Mouse (Mus musculus) heart, adult 2 months (tissue): ENCODE measurements around the gene Hist2h3c2. TPM values are rescaled to one million over a fixed set of nuclear protein-coding genes. Genes with fewer than 3 reads are reported as not detected.
A peak's percentile ranks its signal among the peaks of the same experiment; 100 is the strongest.

Experiments used
- DNase-seq, 2 experiments: peaks; one replicate each; pipeline ENCODE4 v3.0.0; 2021
- H3K27ac ChIP-seq: fragments of 200-600 bp; 2 replicates; pipeline ENCODE4 v1.8.1; 2022
- H3K27me3 ChIP-seq: fragments of 200-500 bp; 2 replicates; pipeline ENCODE4 v1.6.1; 2012; ENCODE audit warnings: mild to moderate bottlenecking, low read length, inconsistent platforms, mixed read lengths; ENCODE audit not compliant: control insufficient read depth, insufficient read depth
- H3K36me3 ChIP-seq: fragments of 200-500 bp; 2 replicates; pipeline ENCODE4 v1.6.1; 2012; ENCODE audit warnings: low read length, inconsistent platforms; ENCODE audit not compliant: control insufficient read depth, insufficient read depth
- H3K4me1 ChIP-seq: fragments of 200-500 bp; 2 replicates; pipeline ENCODE4 v1.6.1; 2011; ENCODE audit warnings: low read length; ENCODE audit not compliant: control insufficient read depth, insufficient read depth
- H3K4me3 ChIP-seq: fragments of 200-600 bp; 2 replicates; pipeline ENCODE4 v1.8.1; 2022
- H3K79me2 ChIP-seq: fragments of 200-500 bp; replicated peaks from 2 replicates; pipeline ENCODE4 v1.6.1; 2012; ENCODE audit warnings: mild to moderate bottlenecking, inconsistent platforms, low read length, moderate library complexity, mixed read lengths; ENCODE audit not compliant: control insufficient read depth, insufficient read depth
- H3K9ac ChIP-seq: fragments of 200-500 bp; 2 replicates; pipeline ENCODE4 v1.6.1; 2012; ENCODE audit warnings: low read depth, mild to moderate bottlenecking, control low read depth, inconsistent platforms, low read length, mixed read lengths
- CTCF ChIP-seq: fragments of 200-600 bp; IDR thresholded peaks from 2 replicates; pipeline ENCODE4 v1.8.1; 2022; ENCODE audit warnings: antibody characterized with exemption, mild to moderate bottlenecking, moderate library complexity
- EP300 ChIP-seq: fragments of 200-500 bp; IDR thresholded peaks from 2 replicates; pipeline ENCODE4 v1.6.1; 2011; ENCODE audit warnings: low read depth, low read length, control low read depth; ENCODE audit not compliant: insufficient read depth
- POLR2A ChIP-seq: fragments of 200-500 bp; IDR thresholded peaks from 2 replicates; pipeline ENCODE4 v1.6.1; 2011; ENCODE audit warnings: mild to moderate bottlenecking, low read depth, low read length, control low read depth; ENCODE audit not compliant: insufficient read depth
- WGBS: fragments of 180-500 bp; shearing (Covaris S2); methylation state at CpG from one replicate; pipeline ENCODE4 v1.1.7; 2018; 5-methylcytosine and 5-hydroxymethylcytosine counted together
- intact Hi-C: fragments of 180-260 bp; cut with DNase I; formaldehyde crosslinking; loops from one replicate; pipeline ENCODE4 v1.15.1; 2025
- polyA plus RNA-seq: library from polyadenylated mRNA; depleted of rRNA; stranded (reverse); fragments of >200 nt; gene quantifications from 2 replicates; pipeline ENCODE4 v1.2.3, GENCODE M21; 2012
- total RNA-seq, 2 experiments: library from RNA; stranded (reverse); gene quantifications; 2 replicates each; pipeline ENCODE4 v1.2.3; 2021

Hist2h3c2 gene
- total and polyA plus RNA-seq, 3 experiments = 5.5 to 9.2 (median 6.2) TPM

DNA sequence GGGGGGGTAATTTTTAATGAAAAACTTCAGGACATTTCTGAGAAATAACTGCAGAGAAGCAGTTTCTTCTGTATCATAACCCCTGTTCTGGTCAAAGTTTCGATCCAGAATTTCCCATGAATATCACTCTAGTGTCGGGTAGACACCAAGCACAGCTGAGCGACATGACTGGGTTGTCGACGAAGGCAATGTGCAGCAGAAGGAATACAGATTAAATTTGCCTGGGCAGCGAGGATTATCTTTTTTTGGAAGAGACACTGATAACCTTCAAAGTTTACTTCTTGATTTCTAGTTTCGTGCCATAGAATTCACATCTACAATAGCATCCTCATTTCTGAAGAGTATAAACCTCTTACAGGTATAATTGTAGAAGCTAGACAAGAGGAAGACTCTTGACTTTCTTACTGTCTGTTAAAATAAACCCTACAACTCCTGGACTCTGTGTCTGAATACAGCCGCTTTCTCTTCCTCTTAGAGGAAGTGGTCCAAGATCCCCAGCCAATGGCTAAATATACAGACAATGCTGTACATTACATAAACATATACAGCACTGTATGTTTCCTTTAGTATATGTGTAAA, 27.3 kb upstream of the Hist2h3c2 start:
- intact Hi-C loops = no loop called here
- Histone ChIP-seq H3K4me1 (peaks cover 12% of the 10 kb centered on the region), H3K27me3 (no peaks in the 10 kb centered on the region), H3K27ac (no peak overlapping the region), H3K4me3 (no peak overlapping the region), H3K79me2 (no peaks in the 10 kb centered on the region), H3K9ac (no peak overlapping the region), H3K36me3 (peaks cover 3% of the 10 kb centered on the region; the same call in 1 of the 2 replicates)
- DNase-seq = no peak
- WGBS = 73% methylated on average over 8 of the region's 8 CpGs
- no peak for TF ChIP-seq POLR2A
- TF ChIP-seq CTCF = no peak
- no peak for TF ChIP-seq EP300

DNA sequence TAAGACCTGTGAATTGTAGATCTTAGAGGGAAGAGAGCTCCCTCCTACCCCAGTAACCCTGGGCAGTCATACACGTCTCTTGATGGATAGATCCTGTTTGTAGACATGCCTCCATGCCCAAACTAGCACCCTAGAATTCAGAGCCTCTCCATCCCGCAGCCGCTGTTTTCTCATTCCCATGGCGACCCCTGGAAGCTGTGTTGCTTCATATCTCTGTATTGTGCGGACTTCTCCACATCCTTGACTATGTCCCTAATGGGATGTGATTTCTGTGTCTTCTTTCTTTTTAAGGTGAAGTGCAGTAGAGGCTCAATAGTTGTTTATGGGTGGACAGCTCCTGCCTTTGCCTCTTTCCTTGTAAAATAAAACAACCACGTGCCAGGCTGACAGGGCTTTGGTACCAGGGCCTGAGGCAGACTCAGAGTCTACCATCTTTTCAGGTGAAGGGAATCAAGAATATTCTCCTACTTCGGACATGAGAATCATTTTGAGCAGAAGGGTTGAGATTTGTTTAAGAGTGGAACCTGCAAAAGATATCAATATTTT, 25.6 kb upstream of the Hist2h3c2 start:
- no peak overlapping the region; the same call in 1 of the 2 replicates for H3K4me3 ChIP-seq
- no peaks in the 10 kb centered on the region for H3K79me2 ChIP-seq
- WGBS = 65% methylated on average over 7 of the region's 7 CpGs
- intact Hi-C loops = no loop called here
- H3K27me3 ChIP-seq = no peaks in the 10 kb centered on the region
- peaks cover 11% of the 10 kb centered on the region for H3K4me1 ChIP-seq
- H3K36me3 ChIP-seq = peaks cover 3% of the 10 kb centered on the region; the same call in 1 of the 2 replicates
- peak overlapping the region; percentile 71 for H3K9ac ChIP-seq
- peak overlapping the region; percentile 98 for H3K27ac ChIP-seq
- DNase-seq = no peak
- TF ChIP-seq POLR2A = no peak
- no peak for TF ChIP-seq CTCF
- no peak for TF ChIP-seq EP300

DNA sequence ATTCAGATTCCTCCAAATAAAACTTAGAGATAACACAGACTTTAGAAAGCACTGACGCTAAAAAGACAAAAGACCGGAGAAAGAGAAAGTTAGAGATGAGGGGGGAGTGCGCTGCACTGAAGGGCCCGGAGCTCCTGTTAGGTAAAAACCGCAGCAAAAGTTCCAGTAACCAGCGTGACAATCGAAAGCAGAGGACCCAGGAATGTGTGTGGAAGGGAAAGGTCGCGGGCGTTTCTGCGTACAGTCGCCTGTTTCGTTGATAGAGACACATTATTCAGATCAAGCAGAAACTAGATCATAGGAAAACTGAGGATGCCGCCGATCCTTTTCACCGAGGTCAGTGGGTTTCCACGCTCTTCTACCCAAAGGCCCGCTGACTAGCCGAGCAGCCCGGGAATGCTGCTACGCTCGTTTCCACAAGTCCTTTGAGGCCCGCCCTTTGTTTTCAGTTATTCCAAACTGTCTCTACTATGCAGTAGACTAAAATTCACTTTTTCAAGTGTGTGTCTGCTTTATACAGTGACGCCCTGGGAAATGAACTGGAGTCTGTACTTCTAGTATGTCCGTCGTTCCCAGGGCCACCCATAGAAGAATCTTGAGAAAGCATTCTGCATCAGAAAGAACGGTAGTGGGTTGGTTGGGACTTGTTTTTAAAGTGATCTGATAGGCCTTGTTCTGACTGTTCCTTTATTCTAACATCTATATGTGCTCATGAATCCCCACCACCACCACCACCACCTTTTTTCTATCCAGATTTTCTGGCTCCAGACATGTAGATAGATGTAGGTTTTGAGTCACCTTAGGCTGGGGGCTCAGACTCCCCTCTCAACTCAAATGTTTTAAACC, 24.9 kb upstream of the Hist2h3c2 start:
- 6% methylated on average over 27 of the region's 27 CpGs for WGBS

GRCm38 (mm10) chr3:96262979-96263550, 24.1 kb upstream of the Hist2h3c2 start, which contains the start of gene Hist2h4:
Gene Hist2h4, minus strand, starts transcription at chr3:96263311.
- H3K4me3 ChIP-seq = peak within 1 kb of the TSS; percentile 80
- peak; percentile 100 for TF ChIP-seq POLR2A
- TF ChIP-seq CTCF = peak; percentile 85
- TF ChIP-seq EP300 = peak; percentile 97
- peaks cover 3% of the 10 kb centered on the region; the same call in 1 of the 2 replicates for H3K36me3 ChIP-seq
- DNase-seq = peak; percentile 94 to 95
- no peaks in the 10 kb centered on the region for H3K27me3 ChIP-seq
- under 1% methylated on average over 40 of the region's 40 CpGs for WGBS
- peaks cover 10% of the 10 kb centered on the region for H3K4me1 ChIP-seq
- intact Hi-C loops = loop anchor here (1.0 to 2.0 kb wide), 2 partner anchors 20 to 43 kb away; partner anchors contain the start of gene Hist2h2ac
- H3K27ac ChIP-seq = peak within 1 kb of the TSS; percentile 98
- peak within 1 kb of the TSS; percentile 88 for H3K9ac ChIP-seq
- H3K79me2 ChIP-seq = no peaks in the 10 kb centered on the region

More for the DNA sequence above, 24.9 kb upstream of the Hist2h3c2 start:
- H3K9ac ChIP-seq = peak overlapping the region; percentile 71
- intact Hi-C loops = loop anchor here (1.0 to 2.0 kb wide), 2 partner anchors 21 to 43 kb away; partner anchors contain the start of gene Hist2h2ac
- H3K79me2 ChIP-seq = no peaks in the 10 kb centered on the region
- H3K4me3 ChIP-seq = peak overlapping the region; percentile 80
- peak overlapping the region; percentile 98 for H3K27ac ChIP-seq
- TF ChIP-seq EP300 = no peak
- TF ChIP-seq CTCF = no peak; the same call in none of the 2 replicates
- TF ChIP-seq POLR2A = no peak
- H3K36me3 ChIP-seq = peaks cover 3% of the 10 kb centered on the region; the same call in 1 of the 2 replicates
- no peaks in the 10 kb centered on the region for H3K27me3 ChIP-seq
- peak; percentile 71 to 75 for DNase-seq
- peaks cover 11% of the 10 kb centered on the region for H3K4me1 ChIP-seq

DNA sequence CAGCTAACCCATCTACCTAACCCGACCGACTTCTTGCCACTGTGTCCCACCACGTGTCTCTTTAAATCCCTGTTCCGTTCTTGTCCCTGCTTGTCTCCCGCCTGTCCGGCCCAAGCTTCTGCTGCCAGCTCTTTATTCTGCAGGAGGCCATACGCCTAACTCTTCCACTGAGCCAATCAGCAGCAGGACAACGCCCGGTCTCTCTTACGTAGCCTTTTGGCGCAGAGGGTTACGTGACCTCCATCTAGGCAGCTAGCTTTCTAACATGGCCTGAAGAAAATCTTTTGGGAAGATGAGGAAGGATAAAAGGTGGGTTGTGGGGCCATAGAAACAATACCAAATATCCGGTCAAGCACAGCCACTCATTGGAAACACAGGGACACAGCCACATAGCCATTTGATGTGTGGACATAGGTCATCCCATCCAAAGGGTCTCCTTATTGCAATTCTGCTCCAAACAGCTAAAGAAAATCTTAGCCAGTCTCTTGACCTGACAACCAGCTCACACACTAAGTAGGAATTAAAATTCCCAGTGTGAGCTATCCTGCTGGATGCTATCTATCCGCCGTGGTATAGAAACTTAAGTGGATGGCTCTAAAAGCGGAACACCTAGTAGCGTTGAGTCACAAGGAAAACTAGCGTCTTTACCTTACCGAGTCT, 23.4 kb upstream of the Hist2h3c2 start:
- TF ChIP-seq POLR2A (peak; percentile 89), CTCF (no peak), EP300 (peak; percentile 87; the same call in 1 of the 2 replicates)
- intact Hi-C loops = loop anchor here (2.0 kb wide), 1 partner anchor 20 kb away; no protein-coding TSS in a partner anchor
- H3K27me3 ChIP-seq = no peaks in the 10 kb centered on the region
- WGBS = 2% methylated on average over 19 of the region's 19 CpGs
- peak overlapping the region; percentile 80 for H3K4me3 ChIP-seq
- H3K27ac ChIP-seq = peak overlapping the region; percentile 98
- no peaks in the 10 kb centered on the region for H3K79me2 ChIP-seq
- DNase-seq = peak; percentile 86 to 92
- peak overlapping the region; percentile 88 for H3K9ac ChIP-seq
- peaks cover 8% of the 10 kb centered on the region for H3K4me1 ChIP-seq
- peaks cover 3% of the 10 kb centered on the region; the same call in 1 of the 2 replicates for H3K36me3 ChIP-seq
